Mouse (Mus musculus): ENCODE data around the gene Styxl1.

DNA sequence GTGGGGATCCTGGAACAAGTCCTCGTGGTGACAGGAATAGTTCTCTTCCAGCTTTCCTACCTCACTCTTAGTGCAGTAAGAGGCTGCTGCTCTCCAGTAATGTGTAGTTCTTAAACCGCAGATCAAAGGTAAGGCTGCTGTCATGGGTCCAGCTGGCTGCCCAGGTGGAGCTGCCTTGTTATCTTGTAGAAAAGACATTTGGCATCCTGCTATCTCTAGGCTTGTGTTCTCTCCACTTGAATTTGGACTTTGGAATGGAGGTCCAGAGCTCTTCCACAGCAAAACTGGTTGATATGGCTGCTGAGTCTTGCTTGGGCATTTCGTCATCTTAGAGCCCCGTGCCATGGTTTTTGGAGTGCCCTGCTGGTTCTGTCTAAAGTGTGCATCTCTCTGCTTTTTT, 4.7 kb upstream of the Styxl1 start:
- TF ChIP-seq POLR2A (IDR thresholded peaks at IDR 0.05; ENCODE audit: borderline replicate concordance, extremely low read depth, low read depth, low read length) (no peak), CTCF (IDR thresholded peaks at IDR 0.05; ENCODE audit: insufficient read depth, low read length) (no peak)

All from lung, adult 2 months (tissue).